Mouse (Mus musculus) forebrain, embryonic 12.5 days (tissue): ENCODE data around the gene Gipc2. TPM values are rescaled to one million over a fixed set of nuclear protein-coding genes. Genes with fewer than 3 reads are reported as not detected.

ENCODE experiments used
- polyA plus RNA-seq: library from polyadenylated mRNA; unstranded; fragments of >200 nt; fragmentation: Nextera tagmentation; extraction: Ambion mirVana; gene quantifications from 2 replicates; pipeline ENCODE4 v1.2.1, GENCODE M21; 2016

The Gipc2 gene
- polyA plus RNA-seq, 1 experiment from 2014 or later: 1.4 TPM

Other genes starting within 250 kb of the Gipc2 start
- gene Dnajb4, start 44.1 kb upstream of the Gipc2 start, polyA plus RNA-seq: 26.6 and 28.7 TPM in 2 replicates
- 437 and 443 TPM in 2 replicates for gene Fubp1, start 44.2 kb upstream of the Gipc2 start, polyA plus RNA-seq
- gene Nexn, start 100.1 kb upstream of the Gipc2 start, polyA plus RNA-seq: 3.4 and 6.3 TPM in 2 replicates
- gene Miga1, start 174.2 kb upstream of the Gipc2 start, polyA plus RNA-seq: 25.5 and 27.9 TPM in 2 replicates
- 67.4 and 72.9 TPM in 2 replicates for gene Usp33, start 180.2 kb upstream of the Gipc2 start, polyA plus RNA-seq
- 51.7 and 53.1 TPM in 2 replicates for gene Zzz3, start 229.2 kb upstream of the Gipc2 start, polyA plus RNA-seq